Mouse (Mus musculus) ES-Bruce4 (cell line): ENCODE results near the gene Smcr8. TPM values are rescaled to one million over a fixed set of nuclear protein-coding genes. Genes with fewer than 3 reads are reported as not detected.

ENCODE experiments used
- H3K27ac ChIP-seq: 2 replicates; pipeline ENCODE4 v1.5.1; 2012; ENCODE audit warnings: low read length, inconsistent platforms; ENCODE audit not compliant: insufficient read depth
- H3K27me3 ChIP-seq: 2 replicates; pipeline ENCODE4 v1.6.1; 2012; ENCODE audit warnings: mild to moderate bottlenecking, low read length, inconsistent platforms; ENCODE audit not compliant: control insufficient read depth, poor library complexity, insufficient read depth, severe bottlenecking
- H3K36me3 ChIP-seq: 2 replicates; pipeline ENCODE4 v1.6.1; 2012; ENCODE audit warnings: inconsistent platforms, mild to moderate bottlenecking, low read length, moderate library complexity; ENCODE audit not compliant: control insufficient read depth, poor library complexity, insufficient read depth, severe bottlenecking
- H3K4me1 ChIP-seq: one replicate; pipeline ENCODE4 v1.8.1; 2011; ENCODE audit warnings: low read length; ENCODE audit not compliant: control insufficient read depth, insufficient read depth
- H3K4me3 ChIP-seq: 2 replicates; pipeline ENCODE4 v1.5.1; 2011; ENCODE audit warnings: low read depth, mild to moderate bottlenecking, low read length
- H3K9ac ChIP-seq: 2 replicates; pipeline ENCODE4 v1.6.1; 2012; ENCODE audit warnings: low read depth, mild to moderate bottlenecking, inconsistent platforms; ENCODE audit not compliant: poor library complexity, severe bottlenecking
- H3K9me3 ChIP-seq: replicated peaks from 2 replicates; pipeline ENCODE4 v1.6.1; 2012; ENCODE audit warnings: mild to moderate bottlenecking, low read length, inconsistent platforms; ENCODE audit not compliant: control insufficient read depth, poor library complexity, insufficient read depth, severe bottlenecking
- CTCF ChIP-seq: IDR thresholded peaks from one replicate; pipeline ENCODE4 v1.8.1; 2011; ENCODE audit warnings: low read depth, low read length
- EP300 ChIP-seq: IDR thresholded peaks from 2 replicates; pipeline ENCODE4 v1.6.1; 2011; ENCODE audit warnings: low read depth, low read length; ENCODE audit not compliant: insufficient read depth
- POLR2A ChIP-seq: IDR thresholded peaks from one replicate; pipeline ENCODE4 v1.8.1; 2011; ENCODE audit warnings: low read length; ENCODE audit not compliant: insufficient read depth
- polyA plus RNA-seq: library from polyadenylated mRNA; stranded (reverse); fragments of >200 nt; gene quantifications from 2 replicates; pipeline ENCODE4 v1.2.4, GENCODE M21; 2011; ENCODE audit warnings: low read depth; ENCODE audit not compliant: missing spikeins, insufficient read depth, insufficient read length

Gene Smcr8
- 18.4 and 20.0 TPM in 2 replicates for polyA plus RNA-seq

DNA sequence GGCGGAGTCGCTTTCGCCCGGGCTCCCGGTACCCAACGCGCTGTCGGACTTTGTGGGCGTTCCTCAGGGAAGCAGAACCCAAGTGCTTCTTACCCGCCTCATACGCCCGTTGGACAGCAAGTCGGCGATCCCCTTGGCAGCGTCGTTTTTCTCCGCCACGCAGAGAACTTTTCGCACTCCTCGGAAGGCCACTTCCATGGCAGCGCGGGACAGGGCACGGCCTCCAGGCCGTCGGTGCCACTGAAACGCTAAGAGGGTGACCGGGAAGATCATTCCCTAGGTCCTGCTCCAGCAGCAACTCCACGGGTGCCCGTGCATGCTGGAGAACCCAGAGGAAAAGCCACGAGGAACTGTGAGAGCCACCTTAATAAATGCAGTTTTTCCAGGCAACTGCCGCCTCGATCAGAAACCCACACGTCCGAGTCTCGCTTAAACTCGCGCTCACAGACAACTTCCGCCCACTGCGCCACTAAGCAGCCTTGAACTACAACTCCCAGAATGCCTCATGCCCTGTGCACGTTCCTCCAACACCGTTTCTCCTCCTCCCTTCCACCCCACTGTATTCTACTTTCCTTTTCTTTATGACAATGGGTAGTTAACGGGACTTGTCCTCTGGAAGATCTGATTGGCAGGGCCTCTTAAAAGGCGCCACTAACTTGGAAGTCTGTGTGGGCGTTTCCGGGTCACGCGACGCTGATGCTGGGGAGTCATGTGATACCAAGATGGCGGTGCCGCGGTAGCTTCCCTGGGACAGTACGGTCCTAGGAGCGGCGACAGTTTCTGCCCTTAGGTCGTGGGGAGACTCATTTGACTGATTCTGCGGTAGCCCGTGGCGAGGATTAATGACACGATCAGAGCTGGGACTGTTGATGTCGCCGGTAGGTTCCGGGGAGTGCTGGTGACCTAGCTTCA is at the start of gene Smcr8, which contains the start of gene Top3a:
Gene Smcr8, plus strand, starts transcription at position 696 of the 912 bp plus-strand sequence.
Gene Top3a, minus strand, starts transcription at position 537 of the 912 bp plus-strand sequence.
- no peaks in the 10 kb centered on the region for H3K4me1 ChIP-seq
- no peak for TF ChIP-seq POLR2A
- TF ChIP-seq EP300: peak; percentile 50; the same call in 1 of the 2 replicates
- no peak for TF ChIP-seq CTCF
- H3K9me3 ChIP-seq: no peaks in the 10 kb centered on the region
- peak within 1 kb of the TSS; percentile 72 for H3K9ac ChIP-seq
- peak within 1 kb of the TSS; percentile 72 for H3K27ac ChIP-seq
- H3K4me3 ChIP-seq: peak within 1 kb of the TSS; percentile 89
- peaks cover 24% of the 10 kb centered on the region for H3K36me3 ChIP-seq
- H3K27me3 ChIP-seq: no peaks in the 10 kb centered on the region

DNA sequence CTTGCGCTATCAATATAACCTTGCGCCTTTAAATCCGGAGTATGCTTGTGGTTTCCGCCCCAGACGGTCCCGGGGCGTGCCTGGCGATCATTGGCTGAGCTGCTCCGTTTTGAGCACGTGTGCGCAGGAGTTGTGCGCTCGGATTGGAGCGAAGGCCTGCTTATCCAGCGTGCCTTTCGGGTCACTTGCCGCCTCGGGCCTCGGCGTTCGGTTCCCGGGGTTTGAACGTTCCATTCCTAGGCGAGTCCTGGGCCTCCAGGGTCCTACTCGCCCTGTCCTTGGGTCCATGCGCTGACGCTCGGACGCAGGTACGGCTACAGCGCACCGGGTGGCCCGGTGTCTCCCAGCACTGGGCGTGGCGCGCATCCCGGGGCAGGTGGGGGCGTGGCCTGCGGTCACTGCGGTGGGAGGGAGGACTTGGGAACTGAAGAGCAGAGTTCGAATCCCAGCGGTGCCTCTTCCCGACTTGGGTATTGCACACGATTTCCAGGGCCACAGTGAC is 49.0 kb upstream of the Smcr8 start, which contains the start of gene Mief2:
Gene Mief2, plus strand, starts transcription at position 139 of the 502 bp plus-strand sequence.
- Histone ChIP-seq H3K4me1 (no peaks in the 10 kb centered on the region), H3K9ac (peak within 1 kb of the TSS; percentile 82), H3K27ac (peak within 1 kb of the TSS; percentile 8; the same call in 1 of the 2 replicates), H3K27me3 (no peaks in the 10 kb centered on the region), H3K9me3 (no peaks in the 10 kb centered on the region), H3K36me3 (no peaks in the 10 kb centered on the region), H3K4me3 (peak within 1 kb of the TSS; percentile 64)
- no peak for TF ChIP-seq EP300
- no peak for TF ChIP-seq POLR2A
- TF ChIP-seq CTCF: no peak

DNA sequence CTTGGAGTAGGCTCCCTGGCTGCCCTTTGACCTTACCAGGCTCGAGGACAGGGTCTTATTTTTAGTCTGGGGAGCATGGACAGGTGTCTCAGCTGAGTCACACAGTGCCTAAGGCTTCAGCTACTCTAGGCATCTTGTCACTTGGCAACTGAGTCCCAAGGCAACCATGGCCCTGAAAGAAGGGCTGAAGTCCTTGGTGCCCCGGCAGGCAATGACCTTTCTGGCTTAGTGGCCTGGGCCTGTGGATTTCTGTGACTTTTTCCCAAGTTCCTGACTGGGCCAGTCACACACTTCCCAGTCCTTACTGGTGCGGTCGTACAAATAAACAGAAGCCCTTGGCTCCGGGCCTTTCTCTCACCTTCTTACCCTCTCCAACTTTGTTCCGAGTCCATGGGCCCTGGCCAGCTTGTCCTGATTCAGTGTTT is 48.1 kb upstream of the Smcr8 start:
- H3K27me3 ChIP-seq: no peaks in the 10 kb centered on the region
- H3K4me1 ChIP-seq: no peaks in the 10 kb centered on the region
- TF ChIP-seq POLR2A (no peak), CTCF (no peak), EP300 (no peak)
- H3K9ac ChIP-seq: no peak overlapping the region
- no peak overlapping the region for H3K27ac ChIP-seq
- no peaks in the 10 kb centered on the region for H3K9me3 ChIP-seq
- H3K36me3 ChIP-seq: no peaks in the 10 kb centered on the region
- H3K4me3 ChIP-seq: no peak overlapping the region

DNA sequence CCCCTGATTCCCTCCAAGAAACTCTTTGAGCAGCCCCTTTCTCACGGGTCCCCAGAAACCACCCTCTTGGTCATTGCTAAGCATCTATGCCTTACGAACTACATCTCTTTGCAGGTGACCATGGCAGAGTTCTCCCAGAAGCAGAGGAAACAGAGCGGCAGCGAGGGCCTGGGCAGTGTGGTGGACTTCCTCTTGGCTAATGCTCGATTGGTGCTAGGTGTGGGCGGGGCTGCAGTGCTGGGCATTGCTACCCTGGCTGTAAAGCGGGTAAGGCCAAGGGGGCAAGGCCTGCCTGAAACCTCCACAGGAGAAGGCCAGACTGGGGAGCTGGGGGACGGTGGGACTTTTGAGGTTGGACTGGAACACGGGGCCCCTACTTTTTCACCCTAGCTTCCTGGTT is 47.2 kb upstream of the Smcr8 start:
- H3K36me3 ChIP-seq: no peaks in the 10 kb centered on the region
- H3K27me3 ChIP-seq: no peaks in the 10 kb centered on the region
- no peaks in the 10 kb centered on the region for H3K9me3 ChIP-seq
- no peaks in the 10 kb centered on the region for H3K4me1 ChIP-seq
- no peak overlapping the region for H3K4me3 ChIP-seq
- TF ChIP-seq CTCF (no peak), POLR2A (no peak), EP300 (no peak)
- H3K27ac ChIP-seq: no peak overlapping the region
- H3K9ac ChIP-seq: no peak overlapping the region

DNA sequence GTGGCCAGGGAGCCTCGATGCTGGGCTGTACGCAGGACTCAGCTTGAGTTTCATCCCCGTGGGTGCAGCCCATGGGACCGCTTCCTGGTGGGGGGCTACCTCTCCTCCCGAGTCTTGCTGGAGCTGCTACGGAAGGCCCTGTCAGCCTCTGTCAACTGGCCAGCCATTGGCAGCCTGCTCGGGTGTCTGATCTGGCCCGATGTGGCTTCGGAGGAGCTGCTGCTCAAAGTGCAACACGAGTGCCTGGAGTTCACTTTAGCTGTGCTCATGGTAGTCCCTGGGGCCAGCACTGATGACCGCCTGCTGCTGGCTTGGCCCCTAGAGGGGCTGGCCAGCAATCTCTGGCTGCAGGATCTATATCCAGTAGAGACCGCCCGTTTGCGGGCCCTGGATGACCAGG is 46.1 kb upstream of the Smcr8 start:
- Histone ChIP-seq H3K27me3 (no peaks in the 10 kb centered on the region), H3K27ac (no peak overlapping the region), H3K9me3 (no peaks in the 10 kb centered on the region), H3K4me3 (peak overlapping the region; percentile 31), H3K4me1 (no peaks in the 10 kb centered on the region), H3K9ac (0 out of 2 replicates have a peak overlapping the region, but pooled peaks have one; percentile 18), H3K36me3 (no peaks in the 10 kb centered on the region)
- TF ChIP-seq CTCF: no peak
- no peak for TF ChIP-seq EP300
- TF ChIP-seq POLR2A: no peak

DNA sequence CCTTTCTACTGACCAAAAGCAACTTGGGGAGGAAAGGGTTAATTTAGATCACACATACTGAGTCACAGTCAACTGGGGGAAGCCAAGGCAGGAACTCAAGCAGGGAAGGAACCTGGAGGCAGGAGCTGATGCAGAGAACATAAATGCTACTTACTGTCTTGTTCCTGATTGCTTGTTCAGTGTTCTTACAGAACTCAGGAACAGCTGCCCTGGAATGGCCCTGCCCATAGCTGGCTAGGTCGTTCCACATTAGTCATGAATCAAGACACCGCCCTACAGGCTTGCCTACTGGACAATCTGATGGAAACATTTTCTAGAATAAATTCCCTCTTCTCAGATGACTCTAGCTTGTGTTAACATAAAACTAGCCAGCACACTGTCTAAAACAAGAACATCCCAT is 43.1 kb upstream of the Smcr8 start:
- Histone ChIP-seq H3K9ac (no peak overlapping the region), H3K4me1 (no peaks in the 10 kb centered on the region), H3K36me3 (no peaks in the 10 kb centered on the region), H3K4me3 (no peak overlapping the region), H3K27ac (no peak overlapping the region), H3K27me3 (no peaks in the 10 kb centered on the region), H3K9me3 (no peaks in the 10 kb centered on the region)
- TF ChIP-seq CTCF (no peak), EP300 (no peak), POLR2A (no peak)
